Mouse (Mus musculus): Measurements from ENCODE around the gene Flna. TPM values are rescaled to one million over a fixed set of nuclear protein-coding genes. Genes with fewer than 3 reads are reported as not detected.
A peak's percentile ranks its signal among the peaks of the same experiment; 100 is the strongest.
"Not testable (repeated sequence)": the region's sequence is repeated elsewhere in the genome, so short reads cannot be mapped to it uniquely, and the experiment has no call there.

Gene Flna
- polyA plus RNA-seq, 1 experiment from 2014 or later, result 504 TPM

GRCm38 (mm10) chrX:74240332-74240731 lies 9.3 kb downstream of the Flna start:
- Histone ChIP-seq H3K4me3 (ENCODE audit: low read depth, low read length) (no peak overlapping the region), H3K27ac (ENCODE audit: low read depth) (no peak overlapping the region), H3K9ac (no peak overlapping the region), H3K4me2 (no peak overlapping the region), H3K36me3 (ENCODE audit: insufficient read depth) (peaks cover 83% of the 10 kb centered on the region), H3K4me1 (ENCODE audit: insufficient read depth) (no peaks in the 10 kb centered on the region), H3K27me3 (ENCODE audit: insufficient read depth, low read length) (no peaks in the 10 kb centered on the region), H3K9me3 (ENCODE audit: low read depth, low read length) (no peaks in the 10 kb centered on the region)
- ATAC-seq (ENCODE audit: insufficient read depth), result no peak
- no peak for TF ChIP-seq CTCF (IDR thresholded peaks at IDR 0.05; ENCODE audit: low read depth)
- no peak for DNase-seq
- 92% methylated on average over 4 of the region's 4 CpGs for WGBS

DNA sequence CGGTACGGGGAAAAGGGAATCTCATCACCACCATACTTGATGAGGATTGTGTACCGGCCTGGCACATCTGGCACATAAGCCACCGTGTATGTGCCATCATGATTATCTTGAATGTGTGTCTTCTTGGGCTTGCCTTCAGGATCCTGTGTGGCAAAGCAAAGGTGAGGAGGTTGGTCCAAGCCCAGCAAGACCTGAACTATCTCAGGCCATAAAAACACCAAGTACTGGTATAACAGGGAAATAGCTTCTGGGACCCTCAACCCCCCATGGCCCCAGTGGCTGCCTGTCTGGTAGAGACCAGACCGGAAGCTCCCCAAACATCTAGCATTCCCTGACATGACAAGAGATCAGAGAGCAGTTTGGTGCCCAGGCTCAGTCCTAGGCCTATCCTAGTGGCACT lies 16.4 kb downstream of the Flna start:
- no peak overlapping the region for H3K4me3 ChIP-seq (ENCODE audit: low read depth, low read length)
- H3K36me3 ChIP-seq (ENCODE audit: insufficient read depth), result peaks cover 96% of the 10 kb centered on the region
- no peak for TF ChIP-seq CTCF (IDR thresholded peaks at IDR 0.05; ENCODE audit: low read depth)
- WGBS, result 87% methylated on average over 5 of the region's 5 CpGs
- H3K27me3 ChIP-seq (ENCODE audit: insufficient read depth, low read length), result no peaks in the 10 kb centered on the region
- no peaks in the 10 kb centered on the region for H3K9me3 ChIP-seq (ENCODE audit: low read depth, low read length)
- H3K27ac ChIP-seq (ENCODE audit: low read depth), result no peak overlapping the region
- H3K9ac ChIP-seq, result no peak overlapping the region
- H3K4me2 ChIP-seq, result no peak overlapping the region
- no peaks in the 10 kb centered on the region for H3K4me1 ChIP-seq (ENCODE audit: insufficient read depth)
- DNase-seq (no peak), ATAC-seq (ENCODE audit: insufficient read depth) (no peak)

- Histone ChIP-seq H3K27me3 (ENCODE audit: insufficient read depth, low read length) (no peaks in the 10 kb centered on the region), H3K27ac (ENCODE audit: low read depth) (no peak overlapping the region), H3K9me3 (ENCODE audit: low read depth, low read length) (no peaks in the 10 kb centered on the region), H3K4me3 (ENCODE audit: low read depth, low read length) (no peak overlapping the region), H3K4me2 (no peak overlapping the region), H3K36me3 (ENCODE audit: insufficient read depth) (peaks cover 100% of the 10 kb centered on the region), H3K4me1 (ENCODE audit: insufficient read depth) (no peaks in the 10 kb centered on the region), H3K9ac (no peak overlapping the region)
- no peak for TF ChIP-seq CTCF (IDR thresholded peaks at IDR 0.05; ENCODE audit: low read depth)
- 71% methylated on average over 1 of the region's 1 CpGs for WGBS
- no peak for ATAC-seq (ENCODE audit: insufficient read depth)
- DNase-seq, result no peak
Observed at GRCm38 (mm10) chrX:74230038-74230437, 19.6 kb downstream of the Flna start.

GRCm38 (mm10) chrX:74220099-74220498 lies 29.5 kb downstream of the Flna start:
- WGBS, result 65% methylated on average over 1 of the region's 1 CpGs
- peak; percentile 33; the same call in 1 of the 2 replicates for ATAC-seq (ENCODE audit: insufficient read depth)
- peaks cover 28% of the 10 kb centered on the region for H3K36me3 ChIP-seq (ENCODE audit: insufficient read depth)
- DNase-seq; H3K9ac ChIP-seq; H3K27me3 ChIP-seq (ENCODE audit: insufficient read depth, low read length); H3K4me3 ChIP-seq (ENCODE audit: low read depth, low read length); H3K4me2 ChIP-seq; H3K27ac ChIP-seq (ENCODE audit: low read depth); H3K9me3 ChIP-seq (ENCODE audit: low read depth, low read length); H3K4me1 ChIP-seq (ENCODE audit: insufficient read depth): not testable (repeated sequence)

- Histone ChIP-seq H3K27me3 (ENCODE audit: insufficient read depth, low read length) (no peaks in the 10 kb centered on the region), H3K4me3 (ENCODE audit: low read depth, low read length) (no peak overlapping the region), H3K27ac (ENCODE audit: low read depth) (no peak overlapping the region), H3K9me3 (ENCODE audit: low read depth, low read length) (no peaks in the 10 kb centered on the region), H3K4me2 (no peak overlapping the region), H3K4me1 (ENCODE audit: insufficient read depth) (no peaks in the 10 kb centered on the region), H3K9ac (no peak overlapping the region), H3K36me3 (ENCODE audit: insufficient read depth) (peaks cover 22% of the 10 kb centered on the region)
- no peak for TF ChIP-seq CTCF (IDR thresholded peaks at IDR 0.05; ENCODE audit: low read depth)
- WGBS, result 51% methylated on average over 13 of the region's 13 CpGs
- no peak for ATAC-seq (ENCODE audit: insufficient read depth)
- DNase-seq, result no peak
Observed at GRCm38 (mm10) chrX:74219449-74219848, 30.2 kb downstream of the Flna start.

GRCm38 (mm10) chrX:74218496-74218895 lies 31.1 kb downstream of the Flna start:
- no peak for TF ChIP-seq CTCF (IDR thresholded peaks at IDR 0.05; ENCODE audit: low read depth)
- no peaks in the 10 kb centered on the region for H3K9me3 ChIP-seq (ENCODE audit: low read depth, low read length)
- H3K27me3 ChIP-seq (ENCODE audit: insufficient read depth, low read length), result no peaks in the 10 kb centered on the region
- ATAC-seq (ENCODE audit: insufficient read depth) (no peak), DNase-seq (no peak)
- H3K9ac ChIP-seq, result no peak overlapping the region
- 91% methylated on average over 4 of the region's 4 CpGs for WGBS
- H3K4me2 ChIP-seq, result no peak overlapping the region
- H3K27ac ChIP-seq (ENCODE audit: low read depth), result no peak overlapping the region
- no peaks in the 10 kb centered on the region for H3K4me1 ChIP-seq (ENCODE audit: insufficient read depth)
- H3K4me3 ChIP-seq (ENCODE audit: low read depth, low read length), result no peak overlapping the region
- peaks cover 14% of the 10 kb centered on the region for H3K36me3 ChIP-seq (ENCODE audit: insufficient read depth)

DNA sequence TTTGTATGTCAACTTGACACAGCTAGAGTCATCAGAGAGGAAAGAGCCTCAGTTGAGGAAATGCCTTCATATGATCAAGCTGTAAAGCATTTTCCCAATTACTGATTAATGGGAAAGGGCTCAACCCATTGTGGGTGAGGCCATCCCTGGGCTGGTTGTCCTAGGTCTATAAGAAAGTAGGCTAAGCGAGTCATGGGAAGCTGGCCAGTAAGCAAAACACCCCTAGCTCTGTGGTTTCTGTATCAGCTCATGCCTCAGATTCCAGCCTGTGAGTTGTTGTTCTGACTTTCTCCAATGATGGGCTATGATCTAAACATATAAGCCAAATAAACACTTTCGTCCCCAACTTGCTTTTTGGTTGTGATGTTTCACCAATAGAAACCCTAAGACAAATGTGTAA lies 46.1 kb downstream of the Flna start:
- Histone ChIP-seq H3K4me1 (ENCODE audit: insufficient read depth) (no peaks in the 10 kb centered on the region), H3K36me3 (ENCODE audit: insufficient read depth) (no peaks in the 10 kb centered on the region), H3K27ac (ENCODE audit: low read depth) (no peak overlapping the region), H3K9ac (no peak overlapping the region), H3K27me3 (ENCODE audit: insufficient read depth, low read length) (no peaks in the 10 kb centered on the region), H3K4me3 (ENCODE audit: low read depth, low read length) (no peak overlapping the region), H3K4me2 (no peak overlapping the region), H3K9me3 (ENCODE audit: low read depth, low read length) (no peaks in the 10 kb centered on the region)
- TF ChIP-seq CTCF (IDR thresholded peaks at IDR 0.05; ENCODE audit: low read depth), result no peak
- no peak for DNase-seq
- 70% methylated on average over 2 of the region's 2 CpGs for WGBS
- no peak for ATAC-seq (ENCODE audit: insufficient read depth)

DNA sequence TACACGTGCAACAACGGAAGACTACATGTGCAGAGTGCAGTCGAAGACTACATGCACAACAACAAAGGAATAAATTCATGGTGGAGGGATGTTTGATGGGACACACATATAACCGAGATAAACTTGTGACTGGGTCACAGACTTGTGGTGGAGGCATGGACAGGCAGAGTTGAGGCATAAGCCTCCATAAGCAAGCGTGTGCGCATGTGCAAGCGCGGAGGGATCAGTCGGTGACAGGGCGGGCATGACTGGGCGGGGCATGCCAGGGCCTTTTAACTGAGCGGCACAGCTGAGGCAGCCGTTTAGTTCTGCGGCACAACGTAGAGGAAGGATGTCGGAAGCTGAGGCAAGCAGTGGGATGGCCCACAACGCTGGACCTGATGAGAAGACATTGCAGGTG lies 72.7 kb downstream of the Flna start, which contains the start of gene Tktl1:
Tktl1 (plus strand) TSS at position 301 of the 400 bp plus-strand sequence.
- no peak within 1 kb of the TSS for H3K27ac ChIP-seq (ENCODE audit: low read depth)

More for the DNA sequence above, 72.7 kb downstream of the Flna start, which contains the start of gene Tktl1:
- ATAC-seq (ENCODE audit: insufficient read depth), result no peak
- Histone ChIP-seq H3K9me3 (ENCODE audit: low read depth, low read length) (no peaks in the 10 kb centered on the region), H3K4me2 (no peak within 1 kb of the TSS), H3K4me1 (ENCODE audit: insufficient read depth) (no peaks in the 10 kb centered on the region), H3K9ac (no peak within 1 kb of the TSS), H3K27me3 (ENCODE audit: insufficient read depth, low read length) (no peaks in the 10 kb centered on the region), H3K36me3 (ENCODE audit: insufficient read depth) (no peaks in the 10 kb centered on the region), H3K4me3 (ENCODE audit: low read depth, low read length) (no peak within 1 kb of the TSS)
- no peak for DNase-seq
- WGBS, result 91% methylated on average over 17 of the region's 17 CpGs
- TF ChIP-seq CTCF (IDR thresholded peaks at IDR 0.05; ENCODE audit: low read depth), result no peak

Small RNA genes lying within 50 kb of the gene (microRNA-seq; reads per million reads assigned to microRNA genes)
- gene Mir7091 (ENCODE audit: borderline number of aligned reads), result 0.95 reads per million

Other genes starting within 250 kb of the Flna start
- gene Irak1, start 225.9 kb downstream of the Flna start, polyA plus RNA-seq (2014; fragmentation: Nextera tagmentation; extraction: Ambion mirVana), result 68.3 and 70.0 TPM in 2 replicates
- not detected in 2 replicates for gene Opn1mw, start 122.4 kb downstream of the Flna start, polyA plus RNA-seq (2014; fragmentation: Nextera tagmentation; extraction: Ambion mirVana)
- gene Mecp2, start 114.5 kb downstream of the Flna start, polyA plus RNA-seq (2014; fragmentation: Nextera tagmentation; extraction: Ambion mirVana), result 11.6 and 11.9 TPM in 2 replicates
- gene Tex28, start 82.0 kb downstream of the Flna start, polyA plus RNA-seq (2014; fragmentation: Nextera tagmentation; extraction: Ambion mirVana), result not detected in 2 replicates
- not detected in 2 replicates for gene Tktl1, start 72.6 kb downstream of the Flna start, polyA plus RNA-seq (2014; fragmentation: Nextera tagmentation; extraction: Ambion mirVana)
- 29.1 and 29.3 TPM in 2 replicates for gene Emd, start 4.9 kb upstream of the Flna start, polyA plus RNA-seq (2014; fragmentation: Nextera tagmentation; extraction: Ambion mirVana)
- gene Rpl10, start 21.0 kb upstream of the Flna start, polyA plus RNA-seq (2014; fragmentation: Nextera tagmentation; extraction: Ambion mirVana), result 989 and 995 TPM in 2 replicates
- 54.1 and 54.3 TPM in 2 replicates for gene Taz, start 32.1 kb upstream of the Flna start, polyA plus RNA-seq (2014; fragmentation: Nextera tagmentation; extraction: Ambion mirVana)
- gene Dnase1l1, start 32.5 kb upstream of the Flna start, polyA plus RNA-seq (2014; fragmentation: Nextera tagmentation; extraction: Ambion mirVana), result 10.3 and 11.0 TPM in 2 replicates
- 109 and 117 TPM in 2 replicates for gene Atp6ap1, start 47.3 kb upstream of the Flna start, polyA plus RNA-seq (2014; fragmentation: Nextera tagmentation; extraction: Ambion mirVana)
- 142 and 156 TPM in 2 replicates for gene Gdi1, start 55.2 kb upstream of the Flna start, polyA plus RNA-seq (2014; fragmentation: Nextera tagmentation; extraction: Ambion mirVana)
- 50.9 and 53.2 TPM in 2 replicates for gene Fam50a, start 63.2 kb upstream of the Flna start, polyA plus RNA-seq (2014; fragmentation: Nextera tagmentation; extraction: Ambion mirVana)
- gene Plxna3, start 79.2 kb upstream of the Flna start, polyA plus RNA-seq (2014; fragmentation: Nextera tagmentation; extraction: Ambion mirVana), result 8.7 and 11.9 TPM in 2 replicates
- 113 and 114 TPM in 2 replicates for gene Lage3, start 103.8 kb upstream of the Flna start, polyA plus RNA-seq (2014; fragmentation: Nextera tagmentation; extraction: Ambion mirVana)
- 88.8 and 90.6 TPM in 2 replicates for gene Ubl4a, start 123.4 kb upstream of the Flna start, polyA plus RNA-seq (2014; fragmentation: Nextera tagmentation; extraction: Ambion mirVana)
- gene Slc10a3, start 123.5 kb upstream of the Flna start, polyA plus RNA-seq (2014; fragmentation: Nextera tagmentation; extraction: Ambion mirVana), result 22.9 and 23.2 TPM in 2 replicates
- 34.2 and 37.1 TPM in 2 replicates for gene Fam3a, start 143.5 kb upstream of the Flna start, polyA plus RNA-seq (2014; fragmentation: Nextera tagmentation; extraction: Ambion mirVana)
- 19.6 and 20.0 TPM in 2 replicates for gene Ikbkg, start 143.5 kb upstream of the Flna start, polyA plus RNA-seq (2014; fragmentation: Nextera tagmentation; extraction: Ambion mirVana)
- 48.7 and 53.8 TPM in 2 replicates for gene G6pdx, start 179.4 kb upstream of the Flna start, polyA plus RNA-seq (2014; fragmentation: Nextera tagmentation; extraction: Ambion mirVana)
- not detected in 2 replicates for gene Gm6880, start 231.6 kb upstream of the Flna start, polyA plus RNA-seq (2014; fragmentation: Nextera tagmentation; extraction: Ambion mirVana)